Mouse (Mus musculus): ENCODE data around the gene Jsrp1.

- TF ChIP-seq GATA1 (IDR thresholded peaks at IDR 0.05; ENCODE audit: low read length): no peak
- TF ChIP-seq TAL1 (IDR thresholded peaks at IDR 0.05; ENCODE audit: low read length): no peak
These were observed 3.9 kb upstream of the Jsrp1 start for GRCm38 (mm10) chr10:80817164-80817563.
